Mouse (Mus musculus): ENCODE results near the gene Terb1. TPM values are rescaled to one million over a fixed set of nuclear protein-coding genes. Genes with fewer than 3 reads are reported as not detected.
A peak's percentile ranks its signal among the peaks of the same experiment; 100 is the strongest.

Terb1 gene
- polyA plus RNA-seq, 1 experiment from 2014 or later: 0.16 TPM

DNA sequence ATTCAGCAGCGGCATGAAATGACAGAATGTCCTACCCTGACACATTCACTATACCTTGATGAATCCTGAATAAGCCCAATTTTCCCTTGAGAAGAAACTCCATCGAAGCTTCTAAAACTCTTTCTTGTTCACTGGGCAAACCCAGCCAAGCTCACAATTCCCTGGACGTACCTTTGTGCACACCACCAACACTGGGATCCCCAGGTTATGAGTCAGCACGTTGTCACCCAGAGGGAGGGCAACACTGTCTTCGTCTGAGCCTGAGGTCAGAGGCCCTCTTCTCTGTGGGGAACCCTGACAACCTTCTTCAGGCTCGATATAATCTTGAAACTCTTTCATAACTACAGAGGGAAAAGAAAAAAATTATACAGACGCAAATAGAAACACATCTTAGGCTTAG is 79.5 kb downstream of the Terb1 start:
- Histone ChIP-seq H3K27me3 (replicated peaks; ENCODE audit: control insufficient read depth, insufficient read depth, low read length) (no peaks in the 10 kb centered on the region), H3K4me3 (replicated peaks; ENCODE audit: low read length) (no peak overlapping the region), H3K4me2 (ENCODE audit: low read length) (no peak overlapping the region), H3K4me1 (replicated peaks; ENCODE audit: control insufficient read depth, insufficient read depth, low read length) (peaks cover 10% of the 10 kb centered on the region), H3K27ac (ENCODE audit: low read length) (no peak overlapping the region), H3K9ac (replicated peaks; ENCODE audit: low read depth, low read length) (no peak overlapping the region), H3K9me3 (ENCODE audit: control insufficient read depth, low read length) (no peaks in the 10 kb centered on the region), H3K36me3 (ENCODE audit: control insufficient read depth, insufficient read depth) (peaks cover 58% of the 10 kb centered on the region)
- WGBS: 88% methylated on average over 7 of the region's 7 CpGs
- no peak for ATAC-seq

DNA sequence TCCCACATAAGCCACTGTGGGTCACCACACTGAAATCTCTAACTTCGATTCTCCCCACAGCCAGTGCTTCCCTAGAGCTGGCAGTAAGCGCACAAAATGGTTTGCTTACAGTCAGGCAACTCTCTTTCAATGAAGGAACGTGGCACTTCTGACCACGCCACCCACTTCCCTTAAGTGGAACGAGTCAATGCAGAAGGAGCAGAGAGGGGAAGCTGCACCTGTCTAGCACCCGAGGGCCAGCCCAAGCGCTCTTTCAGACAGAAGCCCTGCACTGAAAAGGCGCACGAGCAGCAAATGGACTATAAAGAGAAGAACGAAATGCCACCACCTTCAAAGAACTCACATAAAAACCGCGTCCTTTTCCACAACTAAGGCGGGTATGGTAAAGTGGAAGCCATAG is 82.0 kb downstream of the Terb1 start:
- H3K4me3 ChIP-seq (replicated peaks; ENCODE audit: low read length): no peak overlapping the region
- no peaks in the 10 kb centered on the region for H3K4me1 ChIP-seq (replicated peaks; ENCODE audit: control insufficient read depth, insufficient read depth, low read length)
- H3K9me3 ChIP-seq (ENCODE audit: control insufficient read depth, low read length): no peaks in the 10 kb centered on the region
- H3K36me3 ChIP-seq (ENCODE audit: control insufficient read depth, insufficient read depth): peaks cover 65% of the 10 kb centered on the region
- no peaks in the 10 kb centered on the region for H3K27me3 ChIP-seq (replicated peaks; ENCODE audit: control insufficient read depth, insufficient read depth, low read length)
- no peak overlapping the region for H3K4me2 ChIP-seq (ENCODE audit: low read length)
- ATAC-seq: no peak
- H3K9ac ChIP-seq (replicated peaks; ENCODE audit: low read depth, low read length): no peak overlapping the region
- WGBS: 92% methylated on average over 13 of the region's 13 CpGs
- H3K27ac ChIP-seq (ENCODE audit: low read length): no peak overlapping the region

DNA sequence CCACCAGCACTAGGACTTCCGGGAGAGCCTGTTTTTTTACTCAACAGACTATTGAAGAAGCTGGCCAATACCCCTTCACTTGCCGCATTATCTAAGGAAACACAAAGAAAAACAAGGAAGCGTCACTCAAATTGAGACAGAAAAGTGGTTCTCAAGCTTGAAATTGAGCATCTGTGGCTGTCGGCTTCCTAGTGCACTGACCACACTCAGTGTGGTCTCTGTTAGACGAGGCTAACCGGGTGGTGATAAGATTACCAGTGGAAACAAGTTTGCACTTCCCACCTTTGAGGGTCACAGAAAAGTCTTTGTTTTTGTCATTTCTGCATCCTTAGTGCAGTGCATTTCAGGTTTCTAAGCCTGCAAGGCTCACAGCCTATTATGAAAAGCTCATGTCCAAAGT is 87.4 kb downstream of the Terb1 start:
- H3K4me3 ChIP-seq (replicated peaks; ENCODE audit: low read length): no peak overlapping the region
- ATAC-seq: no peak
- H3K27me3 ChIP-seq (replicated peaks; ENCODE audit: control insufficient read depth, insufficient read depth, low read length): no peaks in the 10 kb centered on the region
- no peak overlapping the region for H3K9ac ChIP-seq (replicated peaks; ENCODE audit: low read depth, low read length)
- H3K9me3 ChIP-seq (ENCODE audit: control insufficient read depth, low read length): no peaks in the 10 kb centered on the region
- 90% methylated on average over 6 of the region's 6 CpGs for WGBS
- no peak overlapping the region for H3K27ac ChIP-seq (ENCODE audit: low read length)
- no peaks in the 10 kb centered on the region for H3K4me1 ChIP-seq (replicated peaks; ENCODE audit: control insufficient read depth, insufficient read depth, low read length)
- peaks cover 71% of the 10 kb centered on the region for H3K36me3 ChIP-seq (ENCODE audit: control insufficient read depth, insufficient read depth)
- H3K4me2 ChIP-seq (ENCODE audit: low read length): no peak overlapping the region

DNA sequence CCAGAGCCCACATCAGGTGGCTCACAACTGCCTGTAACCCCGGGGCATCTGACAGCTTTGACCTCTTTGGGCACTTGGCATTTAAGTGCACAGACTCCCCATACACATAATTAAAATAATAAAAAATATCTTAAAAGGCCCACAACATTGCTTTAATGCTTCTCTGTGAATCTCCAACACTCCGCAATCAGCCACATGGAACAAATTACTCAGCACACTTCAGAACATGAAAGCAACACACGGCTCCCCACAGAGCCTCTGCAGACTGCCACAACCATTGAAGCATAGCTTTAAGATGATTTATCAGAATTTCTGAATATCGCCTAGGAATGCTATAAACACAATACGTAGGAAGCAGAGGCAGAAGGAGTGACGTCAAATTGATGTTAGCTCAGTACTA is 93.7 kb downstream of the Terb1 start:
- Histone ChIP-seq H3K9me3 (ENCODE audit: control insufficient read depth, low read length) (no peaks in the 10 kb centered on the region), H3K9ac (replicated peaks; ENCODE audit: low read depth, low read length) (no peak overlapping the region), H3K27ac (ENCODE audit: low read length) (no peak overlapping the region), H3K27me3 (replicated peaks; ENCODE audit: control insufficient read depth, insufficient read depth, low read length) (no peaks in the 10 kb centered on the region), H3K36me3 (ENCODE audit: control insufficient read depth, insufficient read depth) (peaks cover 32% of the 10 kb centered on the region), H3K4me1 (replicated peaks; ENCODE audit: control insufficient read depth, insufficient read depth, low read length) (no peaks in the 10 kb centered on the region), H3K4me3 (replicated peaks; ENCODE audit: low read length) (no peak overlapping the region), H3K4me2 (ENCODE audit: low read length) (no peak overlapping the region)
- 89% methylated on average over 6 of the region's 6 CpGs for WGBS
- ATAC-seq: no peak

DNA sequence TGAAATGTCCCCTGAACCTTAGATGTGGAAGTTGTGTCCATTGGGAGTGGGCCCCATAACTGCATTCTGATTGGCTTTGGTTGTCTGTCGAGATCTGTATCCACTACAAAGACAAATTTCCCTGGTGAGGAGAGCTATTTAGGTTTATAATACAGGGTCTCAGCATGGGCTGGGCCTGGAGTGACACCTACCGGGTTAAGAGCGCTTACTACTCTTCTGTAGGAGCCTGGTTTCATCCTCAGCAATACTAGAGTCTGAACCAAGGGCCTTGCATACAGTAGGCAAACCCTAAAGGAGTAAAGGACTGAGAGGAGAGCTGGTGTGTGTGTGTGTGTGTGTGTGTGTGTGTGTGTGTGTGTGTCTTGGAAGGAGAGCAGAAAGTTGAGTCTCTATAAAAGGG is 95.5 kb downstream of the Terb1 start:
- Histone ChIP-seq H3K4me3 (replicated peaks; ENCODE audit: low read length) (no peak overlapping the region), H3K27ac (ENCODE audit: low read length) (no peak overlapping the region), H3K4me1 (replicated peaks; ENCODE audit: control insufficient read depth, insufficient read depth, low read length) (no peaks in the 10 kb centered on the region), H3K27me3 (replicated peaks; ENCODE audit: control insufficient read depth, insufficient read depth, low read length) (no peaks in the 10 kb centered on the region), H3K9ac (replicated peaks; ENCODE audit: low read depth, low read length) (no peak overlapping the region), H3K36me3 (ENCODE audit: control insufficient read depth, insufficient read depth) (peaks cover 15% of the 10 kb centered on the region), H3K4me2 (ENCODE audit: low read length) (no peak overlapping the region), H3K9me3 (ENCODE audit: control insufficient read depth, low read length) (no peaks in the 10 kb centered on the region)
- WGBS: 58% methylated on average over 3 of the region's 3 CpGs
- no peak for ATAC-seq

DNA sequence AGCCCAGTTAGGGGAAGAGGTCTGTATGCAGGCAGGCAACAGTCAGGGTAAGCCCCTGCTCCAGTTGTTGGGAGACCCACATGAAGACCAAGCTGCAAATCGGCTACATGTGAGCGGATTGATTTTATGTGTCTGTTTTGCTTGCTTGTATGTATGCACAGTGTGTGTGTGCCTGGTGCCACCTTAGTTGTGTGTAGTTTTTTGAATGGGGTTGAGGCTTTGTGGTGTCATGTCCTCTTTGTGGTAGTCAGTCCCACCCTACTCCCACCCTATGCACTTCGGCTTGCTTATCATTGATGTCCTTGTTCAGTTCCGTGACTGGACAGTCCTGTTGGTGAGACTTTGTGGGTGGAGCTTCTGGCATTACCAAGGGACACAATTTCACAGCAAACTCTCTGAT is 95.9 kb downstream of the Terb1 start:
- H3K27me3 ChIP-seq (replicated peaks; ENCODE audit: control insufficient read depth, insufficient read depth, low read length): no peaks in the 10 kb centered on the region
- ATAC-seq: peak; percentile 11; the same call in 1 of the 2 replicates
- peaks cover 11% of the 10 kb centered on the region for H3K36me3 ChIP-seq (ENCODE audit: control insufficient read depth, insufficient read depth)
- H3K4me3 ChIP-seq (replicated peaks; ENCODE audit: low read length): no peak overlapping the region
- no peak overlapping the region for H3K4me2 ChIP-seq (ENCODE audit: low read length)
- no peaks in the 10 kb centered on the region for H3K4me1 ChIP-seq (replicated peaks; ENCODE audit: control insufficient read depth, insufficient read depth, low read length)
- WGBS: 83% methylated on average over 4 of the region's 4 CpGs
- H3K9me3 ChIP-seq (ENCODE audit: control insufficient read depth, low read length): no peaks in the 10 kb centered on the region
- no peak overlapping the region for H3K9ac ChIP-seq (replicated peaks; ENCODE audit: low read depth, low read length)
- H3K27ac ChIP-seq (ENCODE audit: low read length): no peak overlapping the region

DNA sequence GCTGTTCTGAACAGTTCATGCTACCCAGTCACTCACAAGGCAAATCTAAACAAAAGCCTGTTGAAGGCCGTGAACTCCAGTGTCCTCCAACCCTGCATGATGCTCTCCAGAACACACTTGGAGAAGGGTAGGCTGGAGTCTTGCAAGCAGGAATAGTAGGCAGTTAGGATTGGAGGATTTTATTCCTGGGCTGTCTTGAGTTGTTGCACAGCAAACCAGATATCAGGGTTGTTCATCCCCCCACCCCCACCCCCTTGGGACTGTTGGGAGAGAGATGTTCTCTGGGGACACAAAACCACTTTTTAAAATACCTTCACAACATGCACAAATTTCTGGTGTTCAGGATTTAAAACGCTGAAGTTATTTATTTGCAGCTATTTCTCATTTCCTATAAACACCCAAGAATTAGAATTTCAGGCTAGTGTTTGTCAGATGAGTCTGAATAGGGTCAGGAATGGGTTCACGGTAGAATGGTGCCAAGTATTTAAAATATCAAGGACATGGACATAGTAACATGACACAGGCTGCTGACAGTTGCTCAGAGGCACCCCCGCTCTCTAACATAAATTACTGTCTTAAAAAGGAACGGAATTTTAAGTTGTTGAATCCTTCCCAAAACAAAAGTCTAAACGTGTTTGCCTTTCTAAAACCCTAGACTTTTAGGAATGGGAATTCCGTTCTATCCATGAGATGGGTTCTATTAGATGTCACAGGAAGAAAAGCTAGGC is 96.7 kb downstream of the Terb1 start:
- Histone ChIP-seq H3K36me3 (ENCODE audit: control insufficient read depth, insufficient read depth) (peaks cover 7% of the 10 kb centered on the region; the same call in 1 of the 2 replicates), H3K9me3 (ENCODE audit: control insufficient read depth, low read length) (no peaks in the 10 kb centered on the region), H3K4me3 (replicated peaks; ENCODE audit: low read length) (no peak overlapping the region), H3K27ac (ENCODE audit: low read length) (no peak overlapping the region), H3K9ac (replicated peaks; ENCODE audit: low read depth, low read length) (no peak overlapping the region), H3K27me3 (replicated peaks; ENCODE audit: control insufficient read depth, insufficient read depth, low read length) (no peaks in the 10 kb centered on the region), H3K4me1 (replicated peaks; ENCODE audit: control insufficient read depth, insufficient read depth, low read length) (no peaks in the 10 kb centered on the region), H3K4me2 (ENCODE audit: low read length) (no peak overlapping the region)
- ATAC-seq: no peak
- WGBS: 75% methylated on average over 7 of the region's 7 CpGs

DNA sequence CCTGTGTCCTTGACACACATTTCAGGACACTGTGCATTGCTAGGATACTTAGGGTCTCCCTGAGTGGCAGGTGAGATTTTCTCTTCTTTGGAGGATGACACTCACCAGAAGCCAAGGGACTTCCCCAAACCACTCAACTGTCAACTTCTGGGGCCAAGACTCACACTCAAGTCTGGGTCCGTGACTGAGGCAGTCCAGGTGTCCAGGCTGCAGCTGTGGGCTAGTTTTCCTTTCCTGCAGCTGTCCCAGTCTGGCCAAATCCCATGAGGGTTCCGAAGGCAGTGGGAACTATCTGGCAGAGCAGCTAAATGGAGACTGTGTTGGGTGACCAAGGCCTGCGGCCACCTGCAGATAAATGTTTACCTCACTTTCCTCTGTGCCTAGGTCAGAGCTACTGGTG is 97.7 kb downstream of the Terb1 start:
- no peaks in the 10 kb centered on the region for H3K9me3 ChIP-seq (ENCODE audit: control insufficient read depth, low read length)
- ATAC-seq: no peak

DNA sequence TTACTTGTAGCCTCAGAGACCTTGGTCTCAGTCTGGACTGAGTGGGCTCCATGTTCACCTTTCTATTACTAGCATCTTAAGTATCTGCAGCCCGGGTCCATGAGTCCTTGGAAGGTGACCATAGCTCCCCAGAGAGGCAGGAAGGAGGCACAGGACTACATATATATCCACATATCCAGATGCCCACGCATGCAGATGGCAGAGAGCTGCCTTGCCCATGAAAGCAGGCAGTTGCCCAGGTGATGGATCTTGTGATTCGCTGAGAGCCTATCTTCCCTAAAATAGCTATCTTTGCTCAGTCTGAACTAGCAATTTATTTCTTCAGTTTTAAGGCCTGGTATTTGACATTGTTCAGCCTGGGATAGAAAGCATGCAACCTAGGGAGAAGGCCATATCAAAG is 98.2 kb downstream of the Terb1 start:
- Histone ChIP-seq H3K36me3 (ENCODE audit: control insufficient read depth, insufficient read depth) (no peaks in the 10 kb centered on the region), H3K4me2 (ENCODE audit: low read length) (no peak overlapping the region), H3K27me3 (replicated peaks; ENCODE audit: control insufficient read depth, insufficient read depth, low read length) (no peaks in the 10 kb centered on the region), H3K4me1 (replicated peaks; ENCODE audit: control insufficient read depth, insufficient read depth, low read length) (no peaks in the 10 kb centered on the region), H3K9ac (replicated peaks; ENCODE audit: low read depth, low read length) (no peak overlapping the region), H3K27ac (ENCODE audit: low read length) (no peak overlapping the region), H3K4me3 (replicated peaks; ENCODE audit: low read length) (no peak overlapping the region), H3K9me3 (ENCODE audit: control insufficient read depth, low read length) (no peaks in the 10 kb centered on the region)
- 97% methylated on average over 3 of the region's 3 CpGs for WGBS
- no peak for ATAC-seq

More for the DNA sequence above, 97.7 kb downstream of the Terb1 start:
- Histone ChIP-seq H3K4me2 (ENCODE audit: low read length) (no peak overlapping the region), H3K27me3 (replicated peaks; ENCODE audit: control insufficient read depth, insufficient read depth, low read length) (no peaks in the 10 kb centered on the region), H3K9ac (replicated peaks; ENCODE audit: low read depth, low read length) (no peak overlapping the region), H3K4me3 (replicated peaks; ENCODE audit: low read length) (no peak overlapping the region), H3K27ac (ENCODE audit: low read length) (no peak overlapping the region), H3K36me3 (ENCODE audit: control insufficient read depth, insufficient read depth) (no peaks in the 10 kb centered on the region), H3K4me1 (replicated peaks; ENCODE audit: control insufficient read depth, insufficient read depth, low read length) (no peaks in the 10 kb centered on the region)
- 93% methylated on average over 3 of the region's 3 CpGs for WGBS

All from forebrain, embryonic 16.5 days (tissue).